Mouse (Mus musculus): Measurements from ENCODE around the gene Cplx3. TPM values are rescaled to one million over a fixed set of nuclear protein-coding genes. Genes with fewer than 3 reads are reported as not detected.
A peak's percentile ranks its signal among the peaks of the same experiment; 100 is the strongest.

The Cplx3 gene
- polyA plus RNA-seq, 1 experiment from 2014 or later = 0.65 TPM

DNA sequence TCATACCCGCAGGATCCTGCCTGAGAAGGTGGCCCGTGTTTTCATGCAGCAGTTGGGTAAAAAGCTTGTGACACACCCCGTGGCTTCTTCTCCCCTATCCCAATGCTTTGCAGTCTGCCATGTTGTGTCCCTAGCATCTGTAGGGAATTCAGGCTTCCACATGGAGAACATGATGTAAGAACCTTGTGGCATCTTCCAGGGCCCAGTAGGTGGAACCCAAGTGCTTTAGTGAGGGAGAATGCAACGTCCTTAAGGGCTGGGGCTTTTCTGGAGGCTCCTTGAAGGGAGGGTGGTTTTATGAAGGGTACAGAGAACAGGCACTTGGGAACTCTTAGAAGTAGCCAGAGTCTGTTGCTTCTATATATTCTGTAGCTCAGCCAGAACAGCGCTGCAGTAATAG, 15.4 kb downstream of the Cplx3 start:
- Histone ChIP-seq H3K27me3 (no peaks in the 10 kb centered on the region), H3K4me2 (peak overlapping the region; percentile 77; the same call in 1 of the 2 replicates), H3K9me3 (no peaks in the 10 kb centered on the region), H3K9ac (no peak overlapping the region), H3K4me1 (peaks cover 18% of the 10 kb centered on the region), H3K36me3 (replicated peaks) (peaks cover 45% of the 10 kb centered on the region), H3K27ac (no peak overlapping the region), H3K4me3 (replicated peaks) (no peak overlapping the region)
- ATAC-seq (ENCODE audit: low FRiP score) = no peak
- 36% methylated on average over 5 of the region's 5 CpGs for WGBS

DNA sequence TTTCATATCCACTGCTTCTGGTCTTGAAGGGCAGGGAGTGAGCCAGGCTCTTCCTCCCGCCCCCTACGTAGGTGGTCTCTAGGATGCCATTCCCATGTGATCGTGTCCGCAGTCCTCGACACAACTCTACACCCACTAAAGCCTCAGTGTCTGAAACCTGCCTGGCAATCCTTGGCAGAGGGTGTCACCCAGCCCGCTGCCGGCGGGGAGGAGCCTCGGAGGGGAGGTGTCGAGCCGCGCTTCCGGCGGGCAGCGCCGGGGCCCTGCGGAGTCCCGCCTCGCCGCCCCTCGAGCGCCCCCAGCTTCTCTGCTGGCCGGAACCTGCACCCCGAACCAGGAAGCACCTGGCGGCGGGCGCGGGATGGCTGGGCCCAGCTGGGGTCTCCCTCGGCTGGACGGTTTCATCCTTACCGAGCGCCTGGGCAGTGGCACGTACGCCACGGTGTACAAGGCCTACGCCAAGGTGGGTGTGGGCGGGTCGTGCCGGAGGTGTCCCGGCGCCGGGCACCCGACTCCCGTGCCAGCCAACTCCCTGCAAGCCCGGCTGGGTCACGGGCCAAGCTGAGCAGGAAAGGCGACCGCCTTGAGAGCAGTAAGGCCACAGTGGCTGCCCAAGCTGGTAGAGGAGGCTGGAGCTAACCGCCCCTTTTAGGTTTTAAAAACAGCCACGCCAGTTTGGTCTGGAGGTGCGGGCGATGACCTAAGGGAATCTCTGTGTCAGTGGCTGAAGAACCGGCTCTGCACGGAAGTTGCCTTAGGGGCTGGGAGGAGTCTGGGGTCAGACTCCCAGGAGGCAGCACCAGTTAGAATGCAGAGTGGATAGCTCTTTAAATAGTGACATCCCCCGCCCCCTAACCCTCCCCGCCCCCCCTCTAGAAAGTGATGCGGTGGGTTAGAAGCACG, 16.6 kb downstream of the Cplx3 start, which contains the start of gene Ulk3:
Ulk3 (plus strand) TSS at position 229 of the 903 bp plus-strand sequence.
- H3K9me3 ChIP-seq = no peaks in the 10 kb centered on the region
- ATAC-seq (ENCODE audit: low FRiP score) = peak; percentile 91
- peaks cover 18% of the 10 kb centered on the region for H3K4me1 ChIP-seq
- H3K27ac ChIP-seq = peak within 1 kb of the TSS; percentile 76
- no peaks in the 10 kb centered on the region for H3K27me3 ChIP-seq
- WGBS = under 1% methylated on average over 58 of the region's 58 CpGs
- H3K4me2 ChIP-seq = peak within 1 kb of the TSS; percentile 77
- H3K4me3 ChIP-seq (replicated peaks) = peak within 1 kb of the TSS; percentile 75
- peaks cover 43% of the 10 kb centered on the region for H3K36me3 ChIP-seq (replicated peaks)
- peak within 1 kb of the TSS; percentile 78 for H3K9ac ChIP-seq

DNA sequence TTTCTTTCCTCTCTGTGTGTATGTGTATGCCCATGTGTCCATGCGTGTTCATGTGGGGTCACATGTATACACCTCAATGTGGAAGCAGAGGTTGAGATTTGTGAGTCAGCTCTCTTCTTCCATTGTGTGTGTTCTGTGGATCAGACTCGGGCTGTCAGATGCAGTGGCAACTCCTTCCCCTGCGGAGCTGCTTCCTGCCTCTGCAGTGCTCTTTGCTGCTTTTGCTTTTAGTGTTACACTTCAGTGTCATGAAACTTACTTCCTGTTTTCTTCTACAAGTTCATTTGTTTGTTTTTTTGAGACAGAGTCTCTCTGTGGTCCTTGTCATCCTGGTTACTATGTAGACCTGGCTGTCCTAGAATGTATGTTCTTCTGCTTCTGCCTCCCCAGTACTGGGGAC, 21.1 kb downstream of the Cplx3 start:
- Histone ChIP-seq H3K4me3 (replicated peaks) (no peak overlapping the region), H3K36me3 (replicated peaks) (peaks cover 69% of the 10 kb centered on the region), H3K4me2 (no peak overlapping the region), H3K27me3 (no peaks in the 10 kb centered on the region), H3K4me1 (peaks cover 10% of the 10 kb centered on the region), H3K9ac (no peak overlapping the region), H3K9me3 (no peaks in the 10 kb centered on the region), H3K27ac (no peak overlapping the region)
- 86% methylated on average over 3 of the region's 3 CpGs for WGBS
- ATAC-seq (ENCODE audit: low FRiP score) = no peak

DNA sequence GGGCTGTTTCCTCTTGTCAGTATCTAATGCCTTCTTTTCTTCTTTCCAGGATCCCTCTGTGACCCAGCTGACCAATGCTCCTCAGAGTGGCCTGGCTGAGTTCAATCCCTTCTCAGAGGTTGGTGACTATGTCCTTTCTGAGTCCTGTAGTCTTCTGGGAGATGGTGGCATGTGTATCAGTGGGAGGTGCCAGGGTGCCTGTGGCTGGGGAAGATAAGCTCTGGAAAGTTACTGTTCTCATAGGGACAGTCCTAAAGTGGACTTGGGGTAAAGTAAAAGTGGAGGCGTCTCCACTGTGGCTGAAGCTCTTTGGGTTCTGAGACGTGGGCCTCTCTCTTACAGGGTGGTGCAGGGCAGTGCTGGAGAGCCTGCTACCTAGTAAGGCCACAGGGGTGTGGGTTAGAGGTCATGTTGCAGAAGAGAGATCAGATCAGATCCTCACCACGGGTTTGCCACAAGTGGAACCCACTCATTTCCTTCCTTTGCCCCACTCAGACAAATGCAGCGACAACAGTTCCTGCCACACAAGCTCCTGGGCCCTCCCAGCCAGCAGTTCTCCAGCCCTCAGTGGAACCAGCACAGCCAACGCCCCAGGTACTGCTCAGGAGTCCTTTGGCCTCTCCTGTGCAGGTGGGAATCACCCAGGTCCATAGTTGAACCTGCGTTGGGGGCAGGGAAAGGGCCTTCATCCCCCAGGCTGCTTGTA, 28.8 kb downstream of the Cplx3 start:
- H3K27me3 ChIP-seq = no peaks in the 10 kb centered on the region
- no peaks in the 10 kb centered on the region for H3K9me3 ChIP-seq
- no peaks in the 10 kb centered on the region for H3K4me1 ChIP-seq
- H3K36me3 ChIP-seq (replicated peaks) = peaks cover 62% of the 10 kb centered on the region
- H3K4me2 ChIP-seq = no peak overlapping the region
- WGBS = 89% methylated on average over 6 of the region's 6 CpGs
- no peak overlapping the region for H3K27ac ChIP-seq
- no peak overlapping the region for H3K4me3 ChIP-seq (replicated peaks)
- ATAC-seq (ENCODE audit: low FRiP score) = no peak
- no peak overlapping the region for H3K9ac ChIP-seq

DNA sequence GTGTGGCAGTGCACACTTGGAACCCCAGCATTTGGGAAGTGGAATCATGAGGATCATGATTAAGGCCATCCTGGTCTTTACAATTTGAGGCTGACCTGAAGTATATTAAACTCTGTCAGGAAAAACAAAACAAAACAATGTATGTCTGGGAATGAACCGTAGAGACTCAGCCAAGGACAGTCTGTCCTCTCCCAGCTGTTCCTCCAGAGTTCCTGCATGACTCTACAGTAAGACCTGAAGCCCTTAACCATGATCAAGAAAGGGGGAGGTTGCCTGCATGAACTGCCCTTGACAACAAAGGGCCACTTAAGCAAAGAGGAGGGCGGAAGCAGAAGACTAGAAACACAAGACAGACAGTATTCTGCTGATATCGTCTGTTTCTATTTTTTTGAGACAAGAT, 30.5 kb downstream of the Cplx3 start:
- Histone ChIP-seq H3K36me3 (replicated peaks) (peaks cover 50% of the 10 kb centered on the region), H3K9ac (no peak overlapping the region), H3K27me3 (no peaks in the 10 kb centered on the region), H3K27ac (no peak overlapping the region), H3K4me2 (no peak overlapping the region), H3K9me3 (no peaks in the 10 kb centered on the region), H3K4me1 (no peaks in the 10 kb centered on the region), H3K4me3 (replicated peaks) (no peak overlapping the region)
- 85% methylated on average over 3 of the region's 3 CpGs for WGBS
- no peak for ATAC-seq (ENCODE audit: low FRiP score)

DNA sequence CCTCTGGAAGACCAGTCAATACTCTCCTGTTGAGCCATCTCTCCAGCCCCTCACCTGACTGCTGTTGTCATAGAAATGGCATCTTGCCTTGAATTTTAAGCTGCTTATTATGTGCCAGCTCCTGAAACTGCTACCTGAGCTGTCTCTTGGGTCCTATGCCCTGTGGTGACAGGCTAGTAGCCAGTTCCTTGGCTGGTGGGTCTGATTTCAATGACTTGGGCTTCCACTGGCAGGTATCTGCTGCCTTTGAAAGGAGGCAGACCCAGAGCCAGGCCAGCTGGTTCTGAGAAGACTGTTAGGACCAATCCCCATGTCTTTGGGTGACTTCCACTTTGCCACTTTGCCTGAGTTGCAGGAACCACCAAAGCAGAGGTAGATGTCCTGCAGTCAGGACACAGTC, 31.7 kb downstream of the Cplx3 start:
- no peak overlapping the region for H3K4me3 ChIP-seq (replicated peaks)
- H3K9me3 ChIP-seq = no peaks in the 10 kb centered on the region
- no peak overlapping the region for H3K4me2 ChIP-seq
- no peak for ATAC-seq (ENCODE audit: low FRiP score)
- H3K27me3 ChIP-seq = no peaks in the 10 kb centered on the region
- H3K4me1 ChIP-seq = no peaks in the 10 kb centered on the region
- peaks cover 45% of the 10 kb centered on the region for H3K36me3 ChIP-seq (replicated peaks)
- H3K9ac ChIP-seq = no peak overlapping the region
- H3K27ac ChIP-seq = no peak overlapping the region

DNA sequence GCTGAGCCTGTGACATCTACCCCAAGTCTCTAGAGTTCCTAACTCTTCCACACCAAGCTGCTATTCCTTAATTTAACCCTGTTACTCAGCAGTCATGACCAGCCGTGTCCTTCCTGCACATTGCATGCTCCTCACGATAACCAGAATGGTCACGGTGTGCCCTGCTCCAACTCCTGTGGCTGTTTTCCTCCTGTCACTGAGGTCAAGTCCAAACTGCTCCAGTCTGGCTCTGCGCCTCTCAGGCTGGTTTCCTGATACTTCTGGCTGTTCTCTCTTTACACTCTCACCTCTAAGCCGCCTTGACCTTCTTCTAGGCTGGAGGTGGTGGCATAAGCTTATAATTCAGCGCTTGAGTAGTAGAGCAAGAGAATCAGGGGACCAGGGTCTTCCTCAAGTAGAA, 37.6 kb downstream of the Cplx3 start:
- Histone ChIP-seq H3K9ac (no peak overlapping the region), H3K4me1 (peaks cover 9% of the 10 kb centered on the region; the same call in 1 of the 2 replicates), H3K36me3 (replicated peaks) (peaks cover 32% of the 10 kb centered on the region), H3K27me3 (no peaks in the 10 kb centered on the region), H3K27ac (no peak overlapping the region), H3K9me3 (no peaks in the 10 kb centered on the region), H3K4me2 (no peak overlapping the region), H3K4me3 (replicated peaks) (no peak overlapping the region)
- 95% methylated on average over 6 of the region's 6 CpGs for WGBS
- ATAC-seq (ENCODE audit: low FRiP score) = no peak

DNA sequence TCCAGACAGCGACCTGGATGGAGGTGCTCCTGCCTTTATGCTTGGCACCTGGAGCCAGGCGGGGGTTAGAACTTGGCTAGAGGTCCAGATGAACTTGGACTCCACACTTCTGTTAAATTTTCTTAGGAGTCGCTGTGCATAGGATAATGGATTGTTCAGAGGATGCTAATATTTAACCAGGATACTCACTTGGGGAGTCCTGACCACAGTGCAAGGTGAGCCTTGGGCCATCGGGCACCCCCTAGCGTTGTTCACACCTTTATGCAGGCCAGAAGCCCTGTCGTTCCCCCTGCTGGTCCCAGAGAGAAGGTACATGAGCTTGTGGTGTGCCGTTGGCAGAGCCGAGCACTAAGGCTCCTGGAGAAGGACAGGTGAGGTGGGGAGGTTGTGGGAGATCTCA, 39.2 kb downstream of the Cplx3 start:
- no peak for ATAC-seq (ENCODE audit: low FRiP score)
- H3K9me3 ChIP-seq = no peaks in the 10 kb centered on the region
- peaks cover 22% of the 10 kb centered on the region for H3K4me1 ChIP-seq
- peaks cover 29% of the 10 kb centered on the region for H3K36me3 ChIP-seq (replicated peaks)
- no peak overlapping the region for H3K9ac ChIP-seq
- no peak overlapping the region for H3K27ac ChIP-seq
- no peaks in the 10 kb centered on the region for H3K27me3 ChIP-seq
- 58% methylated on average over 8 of the region's 8 CpGs for WGBS
- H3K4me2 ChIP-seq = no peak overlapping the region
- H3K4me3 ChIP-seq (replicated peaks) = no peak overlapping the region

DNA sequence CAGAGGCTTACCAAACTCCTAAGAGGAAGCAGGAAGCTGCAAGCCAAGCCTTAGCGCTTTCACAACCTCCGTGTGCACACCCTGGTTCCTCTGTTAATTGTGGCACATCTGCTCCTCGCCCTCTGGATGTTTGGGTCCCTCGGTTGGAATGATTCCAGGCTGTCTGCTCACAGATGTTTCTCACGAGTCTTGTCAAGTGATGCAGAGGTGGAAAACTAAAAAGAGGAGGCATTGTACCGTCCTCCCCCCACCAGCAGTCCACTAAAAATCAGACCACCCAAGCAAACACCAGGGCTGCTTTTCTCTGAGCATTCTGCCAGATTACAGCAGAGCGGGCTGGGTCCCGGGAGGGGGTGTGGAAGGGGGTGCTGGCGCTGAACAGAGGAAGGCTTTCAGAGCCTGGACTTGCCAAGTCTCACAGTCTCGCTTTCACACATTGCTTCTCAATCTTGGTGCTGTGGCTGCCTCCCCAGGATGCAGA, 40.3 kb downstream of the Cplx3 start:
- no peak overlapping the region for H3K27ac ChIP-seq
- H3K27me3 ChIP-seq = no peaks in the 10 kb centered on the region
- H3K4me2 ChIP-seq = no peak overlapping the region
- 69% methylated on average over 10 of the region's 10 CpGs for WGBS
- H3K9ac ChIP-seq = peak overlapping the region; percentile 12; the same call in 1 of the 2 replicates
- ATAC-seq (ENCODE audit: low FRiP score) = no peak
- H3K9me3 ChIP-seq = no peaks in the 10 kb centered on the region
- peaks cover 26% of the 10 kb centered on the region for H3K36me3 ChIP-seq (replicated peaks)
- peaks cover 30% of the 10 kb centered on the region for H3K4me1 ChIP-seq
- no peak overlapping the region for H3K4me3 ChIP-seq (replicated peaks)

DNA sequence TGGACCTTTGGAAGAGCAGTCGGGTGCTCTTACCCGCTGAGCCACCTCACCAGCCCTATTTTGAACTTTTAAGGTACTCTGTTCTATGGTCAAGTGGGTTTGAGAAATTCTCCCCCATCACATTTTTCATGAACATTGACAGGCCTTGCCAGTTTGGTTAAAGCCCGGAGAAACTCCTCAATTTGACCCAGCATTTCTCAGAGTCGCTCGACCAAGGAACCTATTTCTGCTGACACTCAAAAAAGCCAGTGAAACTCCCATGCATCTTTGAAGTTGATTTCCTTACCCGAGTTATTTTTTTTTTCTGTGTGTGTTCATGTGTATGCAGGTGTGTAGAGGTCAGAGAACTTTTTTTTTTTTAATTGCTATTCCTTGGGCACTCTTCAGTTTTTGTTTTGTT, 41.5 kb downstream of the Cplx3 start:
- no peak overlapping the region for H3K9ac ChIP-seq
- H3K27me3 ChIP-seq = no peaks in the 10 kb centered on the region
- H3K36me3 ChIP-seq (replicated peaks) = peaks cover 21% of the 10 kb centered on the region
- H3K27ac ChIP-seq = no peak overlapping the region
- H3K4me3 ChIP-seq (replicated peaks) = no peak overlapping the region
- no peak overlapping the region for H3K4me2 ChIP-seq
- no peaks in the 10 kb centered on the region for H3K9me3 ChIP-seq
- ATAC-seq (ENCODE audit: low FRiP score) = no peak
- H3K4me1 ChIP-seq = peaks cover 34% of the 10 kb centered on the region
- 93% methylated on average over 6 of the region's 6 CpGs for WGBS

DNA sequence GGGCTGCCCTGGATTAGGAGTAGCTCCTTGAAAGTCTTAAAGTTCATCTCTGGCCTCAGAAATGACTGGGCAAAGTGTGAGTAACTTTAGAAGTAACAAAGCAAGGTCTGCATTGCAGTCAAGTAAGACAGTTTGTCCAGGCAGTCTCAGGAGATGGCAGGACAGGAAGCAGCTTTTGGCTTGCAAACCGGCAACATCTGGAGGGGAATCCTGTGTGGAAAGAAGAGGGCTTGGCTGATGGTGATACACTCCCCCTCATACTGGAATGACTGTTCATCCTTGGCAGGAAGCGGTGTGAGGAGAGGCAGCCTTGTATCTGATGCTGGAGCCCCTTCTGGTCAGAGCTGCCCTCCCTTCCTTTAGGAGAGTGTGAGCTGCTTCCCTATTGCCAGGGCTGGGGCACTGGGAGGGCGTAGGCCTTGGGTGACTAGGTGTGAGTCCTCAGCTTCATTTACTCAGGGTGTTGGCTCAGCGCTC, 43.1 kb downstream of the Cplx3 start:
- Histone ChIP-seq H3K36me3 (replicated peaks) (peaks cover 4% of the 10 kb centered on the region), H3K4me3 (replicated peaks) (no peak overlapping the region), H3K4me1 (peaks cover 34% of the 10 kb centered on the region), H3K27ac (no peak overlapping the region), H3K4me2 (no peak overlapping the region), H3K27me3 (no peaks in the 10 kb centered on the region), H3K9me3 (no peaks in the 10 kb centered on the region), H3K9ac (no peak overlapping the region)
- 89% methylated on average over 4 of the region's 4 CpGs for WGBS
- ATAC-seq (ENCODE audit: low FRiP score) = no peak

DNA sequence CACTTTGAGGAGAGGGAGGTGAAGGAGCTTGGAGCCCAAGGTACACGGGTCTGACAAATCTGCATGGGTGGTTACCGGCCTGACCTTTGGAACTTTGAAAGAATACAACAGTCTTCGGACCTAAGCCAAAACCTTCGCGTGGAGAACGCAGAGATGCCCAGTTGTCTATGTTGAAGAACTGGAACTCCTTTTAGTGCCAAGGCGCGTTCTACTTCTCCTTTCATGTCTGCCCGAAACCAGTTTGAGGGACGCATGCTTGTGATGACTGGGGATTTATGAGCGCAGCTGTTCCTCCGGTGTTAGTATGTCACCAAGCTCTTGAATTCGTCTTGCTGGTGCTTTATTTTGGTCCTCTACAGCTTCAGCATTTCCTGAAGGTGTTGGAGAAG, 44.4 kb downstream of the Cplx3 start:
- 0 out of 2 replicates have a peak overlapping the region, but pooled peaks have one; percentile 62 for H3K9ac ChIP-seq
- no peaks in the 10 kb centered on the region for H3K9me3 ChIP-seq
- no peaks in the 10 kb centered on the region for H3K27me3 ChIP-seq
- peak overlapping the region; percentile 64 for H3K4me3 ChIP-seq (replicated peaks)
- no peak for ATAC-seq (ENCODE audit: low FRiP score)
- peak overlapping the region; percentile 81 for H3K4me2 ChIP-seq
- H3K36me3 ChIP-seq (replicated peaks) = no peaks in the 10 kb centered on the region
- no peak overlapping the region for H3K27ac ChIP-seq
- WGBS = 86% methylated on average over 13 of the region's 13 CpGs
- peaks cover 34% of the 10 kb centered on the region for H3K4me1 ChIP-seq
